Mouse (Mus musculus): ENCODE results near the gene Aebp1. TPM values are rescaled to one million over a fixed set of nuclear protein-coding genes. Genes with fewer than 3 reads are reported as not detected.
A peak's percentile ranks its signal among the peaks of the same experiment; 100 is the strongest.
"Not testable (repeated sequence)": the region's sequence is repeated elsewhere in the genome, so short reads cannot be mapped to it uniquely, and the experiment has no call there.

The Aebp1 gene
- polyA plus RNA-seq, 2 experiments from 2014 or later, result 0.35 to 0.51 TPM

GRCm38 (mm10) chr11:5856479-5857130 lies 5.1 kb upstream of the Aebp1 start:
- ATAC-seq, result no peak

GRCm38 (mm10) chr11:5858723-5859122 lies 3.0 kb upstream of the Aebp1 start:
- ATAC-seq, result no peak

GRCm38 (mm10) chr11:5859883-5860550 lies 1.7 kb upstream of the Aebp1 start:
- ATAC-seq, result no peak

DNA sequence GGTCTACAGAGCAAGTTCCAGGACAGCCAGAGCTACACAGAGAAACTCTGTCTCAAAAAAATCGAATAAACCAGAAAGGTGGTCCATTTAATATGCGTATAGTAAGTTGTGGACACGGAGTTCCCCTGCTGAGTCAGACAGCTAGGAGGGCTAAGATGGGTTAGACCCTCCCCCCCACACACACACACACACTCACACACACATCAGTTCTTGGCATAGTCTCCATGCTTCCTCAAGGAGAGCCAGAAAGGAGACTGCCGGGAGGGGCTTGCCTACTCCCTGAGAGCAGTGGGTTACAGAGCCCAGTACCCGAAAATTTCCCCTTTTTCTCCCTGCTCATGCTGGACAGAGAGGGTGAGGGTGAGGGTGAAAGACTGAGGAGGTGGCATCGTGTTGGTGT lies 1.1 kb upstream of the Aebp1 start:
- no peak for ATAC-seq

GRCm38 (mm10) chr11:5862394-5863105 lies 803 bp downstream of the Aebp1 start:
- no peak for ATAC-seq

DNA sequence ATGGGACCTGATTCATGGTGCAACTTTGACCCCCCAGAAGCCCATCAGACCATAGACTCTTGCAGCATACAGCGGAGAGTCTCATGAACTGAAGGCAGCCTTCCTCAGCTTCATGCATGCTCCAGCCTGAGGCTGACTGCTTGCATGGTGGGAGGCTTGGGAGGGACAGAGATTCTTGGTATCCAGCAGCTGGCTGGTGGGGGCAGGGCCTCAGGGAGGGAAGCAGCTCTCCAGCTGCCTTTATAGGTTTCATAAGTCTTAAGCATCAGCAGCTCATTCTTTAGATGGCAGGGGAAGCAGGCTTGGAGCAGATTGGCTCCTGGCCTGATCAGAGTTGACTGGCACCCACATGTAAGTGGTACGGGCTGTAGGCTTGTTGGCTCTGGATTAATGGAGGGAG lies 5.4 kb downstream of the Aebp1 start:
- no peak for ATAC-seq

- no peak for ATAC-seq
These were observed 6.6 kb downstream of the Aebp1 start for GRCm38 (mm10) chr11:5868324-5868723.

GRCm38 (mm10) chr11:5869331-5869730 lies 7.6 kb downstream of the Aebp1 start:
- ATAC-seq, result no peak

- ATAC-seq, result no peak
These were observed 8.3 kb downstream of the Aebp1 start for GRCm38 (mm10) chr11:5870069-5870468.

DNA sequence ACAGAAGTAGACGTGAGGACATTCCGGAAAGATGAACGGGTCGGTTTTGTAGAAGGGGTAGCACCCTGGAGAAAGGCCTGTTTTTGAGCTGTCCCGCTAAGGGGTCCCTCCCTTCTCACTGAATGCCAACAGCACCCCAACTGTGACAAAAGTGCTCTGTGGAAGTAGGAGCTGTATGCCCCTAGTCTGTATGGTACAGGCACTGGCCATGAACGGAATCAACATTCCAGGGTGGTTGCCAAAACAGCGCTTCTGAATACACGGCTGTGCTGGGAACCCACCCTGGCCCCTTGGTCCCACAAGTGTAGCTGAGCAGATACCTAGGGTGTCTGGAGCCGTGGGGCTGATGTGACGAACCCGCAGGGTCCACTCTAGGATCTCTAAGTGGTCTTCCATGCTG lies 11.0 kb downstream of the Aebp1 start:
- ATAC-seq, result no peak

DNA sequence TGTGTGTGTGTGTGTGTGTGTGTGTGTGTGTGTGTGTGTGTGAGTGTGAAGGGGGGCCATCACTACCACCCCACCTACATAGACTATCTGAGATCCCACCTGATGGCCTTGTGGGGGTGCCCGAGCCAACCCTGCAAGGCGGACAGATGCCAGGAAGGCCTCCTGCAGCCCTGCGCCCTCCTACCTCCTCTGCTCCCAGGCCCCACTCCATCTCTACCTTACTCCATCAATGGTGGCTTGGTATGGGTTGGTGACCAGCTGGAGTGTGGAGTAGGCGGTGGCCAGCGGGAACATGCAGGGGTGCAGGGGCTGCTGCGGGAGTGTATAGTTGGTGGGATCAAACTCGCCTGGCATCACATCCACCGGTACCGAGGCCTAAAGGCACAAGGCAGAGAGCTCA lies 11.4 kb downstream of the Aebp1 start:
- no peak for ATAC-seq

GRCm38 (mm10) chr11:5877421-5877820 lies 15.7 kb downstream of the Aebp1 start:
- ATAC-seq, result peak; percentile 7

DNA sequence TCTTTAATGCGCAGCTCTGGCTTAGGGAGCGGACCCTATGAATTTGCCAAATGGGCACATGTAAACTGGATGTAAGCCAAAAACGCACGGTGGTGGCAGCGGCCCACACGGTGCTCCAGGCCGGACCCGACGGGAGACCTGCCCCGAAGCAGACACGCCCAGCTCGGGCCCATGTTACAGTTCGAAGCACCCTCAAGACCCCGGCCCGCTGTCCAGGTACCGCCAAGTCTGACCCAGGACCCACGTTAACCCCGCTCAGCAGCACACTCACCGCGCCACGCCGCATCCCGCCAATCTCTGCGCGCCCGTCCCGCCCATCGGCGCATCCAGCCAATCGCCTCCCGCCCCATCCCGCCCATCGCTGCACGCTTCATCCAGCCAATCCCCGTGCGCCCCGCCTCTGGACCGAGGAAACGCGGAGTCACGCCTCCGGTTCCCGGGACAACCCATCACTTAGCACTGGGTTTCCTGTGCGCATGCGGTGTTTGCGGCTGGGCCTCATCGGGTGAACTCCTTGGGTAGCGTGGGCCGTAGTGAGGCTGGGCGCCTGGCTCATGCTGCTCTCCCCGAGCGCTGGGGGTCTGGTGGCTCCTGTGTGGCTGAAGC lies 16.3 kb downstream of the Aebp1 start, which contains the start of gene Pold2:
Gene Pold2 (minus strand): TSS at position 372 of the 606 bp plus-strand sequence.
- ATAC-seq, result peak; percentile 97

DNA sequence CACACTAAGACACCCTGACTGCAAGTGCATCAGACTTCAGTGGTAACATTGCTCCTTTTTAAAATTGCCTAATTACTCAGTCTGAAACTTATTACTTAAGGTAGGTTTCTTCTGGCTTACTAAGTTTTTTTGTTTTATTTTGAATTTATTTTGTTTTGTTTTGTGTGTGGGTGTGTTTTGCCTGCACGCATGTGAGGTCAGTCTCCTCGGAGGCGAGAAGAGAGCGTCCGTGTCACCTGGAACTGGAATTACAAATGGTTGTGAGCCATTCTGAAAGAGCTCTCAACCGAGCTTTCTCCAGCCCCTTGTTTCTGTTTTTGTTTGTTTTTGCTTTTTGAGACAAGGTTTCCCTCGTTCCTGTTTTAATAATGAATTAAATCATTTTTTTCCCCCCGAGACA lies 16.9 kb downstream of the Aebp1 start:
- ATAC-seq, result no peak

GRCm38 (mm10) chr11:5879905-5880304 lies 18.2 kb downstream of the Aebp1 start:
- ATAC-seq, result no peak

GRCm38 (mm10) chr11:5882518-5882917 lies 20.8 kb downstream of the Aebp1 start:
- no peak for ATAC-seq

GRCm38 (mm10) chr11:5886187-5886586 lies 24.4 kb downstream of the Aebp1 start:
- ATAC-seq, result peak; percentile 41

GRCm38 (mm10) chr11:5887250-5887649 lies 25.5 kb downstream of the Aebp1 start:
- no peak for ATAC-seq

DNA sequence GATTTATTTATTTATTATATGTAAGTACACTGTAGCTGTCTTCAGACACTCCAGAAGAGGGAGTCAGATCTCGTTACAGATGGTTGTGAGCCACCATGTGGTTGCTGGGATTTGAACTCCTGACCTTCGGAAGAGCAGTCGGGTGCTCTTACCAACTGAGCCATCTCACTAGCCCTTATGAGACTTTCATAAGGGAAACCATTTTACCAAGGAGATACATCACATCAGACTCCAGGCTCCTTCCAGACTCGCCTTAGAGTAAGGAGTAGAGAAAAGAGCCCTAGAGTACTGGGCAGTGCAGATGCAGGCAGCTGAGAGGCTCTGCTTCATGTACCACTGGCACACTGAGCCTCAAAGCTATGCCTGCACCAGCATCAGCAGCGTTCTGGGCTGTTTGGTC lies 26.8 kb downstream of the Aebp1 start:
- not testable (repeated sequence) for ATAC-seq

GRCm38 (mm10) chr11:5892151-5892591 lies 30.4 kb downstream of the Aebp1 start:
- no peak for ATAC-seq

DNA sequence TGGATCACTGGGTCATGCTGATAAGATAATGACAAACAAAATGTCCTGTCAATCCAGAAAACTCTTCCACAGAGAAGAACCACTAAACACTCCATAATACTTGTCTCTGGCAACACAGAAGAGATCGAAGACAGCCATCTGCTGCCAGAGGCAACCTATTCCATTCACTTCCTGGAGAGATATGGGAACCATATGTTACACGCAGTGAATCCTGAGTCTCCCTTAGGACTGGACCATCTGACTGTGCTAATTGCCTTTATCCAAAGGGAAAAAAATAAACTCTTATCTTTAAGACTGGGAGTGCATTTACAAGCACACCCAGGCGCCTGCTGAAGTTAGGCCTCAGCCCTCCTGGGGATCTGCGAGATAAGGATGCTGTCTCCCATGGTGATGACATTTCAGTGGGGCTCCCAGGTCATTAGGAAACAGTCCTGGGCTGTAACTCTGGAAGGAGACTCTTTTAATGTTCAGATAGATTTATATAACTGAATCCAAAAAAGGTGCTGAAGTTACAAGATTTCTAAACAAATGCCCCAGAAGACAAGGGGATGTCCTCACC lies 31.1 kb downstream of the Aebp1 start:
- ATAC-seq, result no peak

DNA sequence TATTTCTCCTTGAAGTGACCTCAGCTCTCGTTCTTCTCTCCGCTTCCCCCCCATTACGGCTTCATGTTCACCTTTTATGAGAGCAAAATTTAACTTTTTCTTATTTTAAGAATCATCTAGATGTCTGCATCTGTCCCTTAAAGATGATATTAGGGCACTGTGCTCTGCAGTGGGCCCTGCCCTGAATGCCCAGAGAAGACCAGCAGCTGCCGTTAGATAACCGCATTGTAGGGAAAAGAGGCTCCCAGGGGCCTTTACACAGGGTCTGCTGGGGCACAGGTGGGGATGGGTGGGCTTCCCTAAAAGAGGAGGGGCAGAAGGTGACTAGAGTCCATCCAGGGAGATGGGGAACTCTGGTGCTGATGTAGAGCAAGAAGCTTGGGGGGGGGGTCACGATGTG lies 32.1 kb downstream of the Aebp1 start:
- ATAC-seq, result no peak

- ATAC-seq, result no peak
These were observed 35.5 kb downstream of the Aebp1 start for GRCm38 (mm10) chr11:5897230-5897629.

Measured in CD4-positive, CD25-positive, alpha-beta regulatory T cell, adult 4 months (primary cell).